Mouse (Mus musculus): ENCODE results near the gene Npas3. TPM values are rescaled to one million over a fixed set of nuclear protein-coding genes. Genes with fewer than 3 reads are reported as not detected.

Gene Npas3
- polyA plus RNA-seq, 1 experiment from 2014 or later = 32.7 TPM

GRCm38 (mm10) chr12:53852432-53852831 lies 604.0 kb downstream of the Npas3 start:
- H3K4me2 ChIP-seq (replicated peaks) = no peak overlapping the region
- no peaks in the 10 kb centered on the region for H3K27me3 ChIP-seq
- H3K36me3 ChIP-seq = no peaks in the 10 kb centered on the region
- no peak overlapping the region for H3K4me3 ChIP-seq (replicated peaks)
- H3K9me3 ChIP-seq = no peaks in the 10 kb centered on the region
- WGBS = 84% methylated on average over 2 of the region's 2 CpGs
- H3K27ac ChIP-seq = no peak overlapping the region
- H3K9ac ChIP-seq (replicated peaks) = no peak overlapping the region
- ATAC-seq = no peak
- peaks cover 6% of the 10 kb centered on the region; the same call in 1 of the 2 replicates for H3K4me1 ChIP-seq (replicated peaks)

GRCm38 (mm10) chr12:53860176-53860575 lies 611.7 kb downstream of the Npas3 start:
- Histone ChIP-seq H3K36me3 (no peaks in the 10 kb centered on the region), H3K4me3 (replicated peaks) (no peak overlapping the region), H3K4me1 (replicated peaks) (peaks cover 12% of the 10 kb centered on the region), H3K4me2 (replicated peaks) (no peak overlapping the region), H3K27ac (no peak overlapping the region), H3K9ac (replicated peaks) (no peak overlapping the region), H3K27me3 (no peaks in the 10 kb centered on the region), H3K9me3 (no peaks in the 10 kb centered on the region)
- ATAC-seq = no peak

GRCm38 (mm10) chr12:53862281-53862680 lies 613.8 kb downstream of the Npas3 start:
- Histone ChIP-seq H3K27me3 (no peaks in the 10 kb centered on the region), H3K4me2 (replicated peaks) (no peak overlapping the region), H3K9ac (replicated peaks) (no peak overlapping the region), H3K36me3 (no peaks in the 10 kb centered on the region), H3K4me1 (replicated peaks) (peaks cover 18% of the 10 kb centered on the region), H3K9me3 (no peaks in the 10 kb centered on the region), H3K27ac (no peak overlapping the region), H3K4me3 (replicated peaks) (no peak overlapping the region)
- 83% methylated on average over 6 of the region's 6 CpGs for WGBS
- ATAC-seq = no peak

GRCm38 (mm10) chr12:53864436-53865136 lies 616.1 kb downstream of the Npas3 start:
- 64% methylated on average over 5 of the region's 5 CpGs for WGBS
- Histone ChIP-seq H3K4me1 (replicated peaks) (peaks cover 31% of the 10 kb centered on the region), H3K9ac (replicated peaks) (no peak overlapping the region), H3K36me3 (no peaks in the 10 kb centered on the region), H3K9me3 (no peaks in the 10 kb centered on the region), H3K4me2 (replicated peaks) (no peak overlapping the region), H3K4me3 (replicated peaks) (no peak overlapping the region), H3K27me3 (no peaks in the 10 kb centered on the region), H3K27ac (no peak overlapping the region)
- no peak for ATAC-seq

GRCm38 (mm10) chr12:53865691-53866090 lies 617.2 kb downstream of the Npas3 start:
- H3K36me3 ChIP-seq = no peaks in the 10 kb centered on the region
- no peaks in the 10 kb centered on the region for H3K9me3 ChIP-seq
- no peak overlapping the region for H3K4me2 ChIP-seq (replicated peaks)
- H3K4me3 ChIP-seq (replicated peaks) = no peak overlapping the region
- H3K27me3 ChIP-seq = no peaks in the 10 kb centered on the region
- ATAC-seq = no peak
- H3K9ac ChIP-seq (replicated peaks) = no peak overlapping the region
- H3K27ac ChIP-seq = peak overlapping the region; percentile 20; the same call in 1 of the 2 replicates
- 41% methylated on average over 2 of the region's 2 CpGs for WGBS
- H3K4me1 ChIP-seq (replicated peaks) = peaks cover 31% of the 10 kb centered on the region

GRCm38 (mm10) chr12:53869981-53870380 lies 621.5 kb downstream of the Npas3 start:
- 72% methylated on average over 4 of the region's 4 CpGs for WGBS
- no peak for ATAC-seq
- Histone ChIP-seq H3K4me3 (replicated peaks) (no peak overlapping the region), H3K27me3 (no peaks in the 10 kb centered on the region), H3K4me2 (replicated peaks) (no peak overlapping the region), H3K9me3 (no peaks in the 10 kb centered on the region), H3K4me1 (replicated peaks) (peaks cover 21% of the 10 kb centered on the region), H3K27ac (no peak overlapping the region), H3K9ac (replicated peaks) (no peak overlapping the region), H3K36me3 (no peaks in the 10 kb centered on the region)

GRCm38 (mm10) chr12:53875226-53875625 lies 626.7 kb downstream of the Npas3 start:
- H3K9ac ChIP-seq (replicated peaks) = no peak overlapping the region
- H3K27me3 ChIP-seq = no peaks in the 10 kb centered on the region
- no peaks in the 10 kb centered on the region for H3K36me3 ChIP-seq
- ATAC-seq = no peak
- no peak overlapping the region for H3K4me2 ChIP-seq (replicated peaks)
- WGBS = 37% methylated on average over 3 of the region's 3 CpGs
- H3K4me3 ChIP-seq (replicated peaks) = no peak overlapping the region
- H3K27ac ChIP-seq = no peak overlapping the region
- H3K9me3 ChIP-seq = no peaks in the 10 kb centered on the region
- H3K4me1 ChIP-seq (replicated peaks) = no peaks in the 10 kb centered on the region

- Histone ChIP-seq H3K4me1 (replicated peaks) (peaks cover 1% of the 10 kb centered on the region; the same call in 1 of the 2 replicates), H3K4me2 (replicated peaks) (no peak overlapping the region), H3K36me3 (no peaks in the 10 kb centered on the region), H3K27ac (no peak overlapping the region), H3K9me3 (no peaks in the 10 kb centered on the region), H3K4me3 (replicated peaks) (no peak overlapping the region), H3K9ac (replicated peaks) (no peak overlapping the region), H3K27me3 (no peaks in the 10 kb centered on the region)
- 90% methylated on average over 5 of the region's 5 CpGs for WGBS
- ATAC-seq = no peak
These were observed 628.2 kb downstream of the Npas3 start for GRCm38 (mm10) chr12:53876693-53877092.

- Histone ChIP-seq H3K9me3 (no peaks in the 10 kb centered on the region), H3K36me3 (no peaks in the 10 kb centered on the region), H3K4me3 (replicated peaks) (no peak overlapping the region), H3K27ac (no peak overlapping the region), H3K4me1 (replicated peaks) (peaks cover 6% of the 10 kb centered on the region), H3K4me2 (replicated peaks) (no peak overlapping the region), H3K9ac (replicated peaks) (no peak overlapping the region), H3K27me3 (no peaks in the 10 kb centered on the region)
- WGBS = 57% methylated on average over 4 of the region's 4 CpGs
- ATAC-seq = peak; percentile 56; the same call in 1 of the 2 replicates
These were observed 633.2 kb downstream of the Npas3 start for GRCm38 (mm10) chr12:53881684-53882083.

- Histone ChIP-seq H3K4me1 (replicated peaks) (peaks cover 6% of the 10 kb centered on the region), H3K36me3 (no peaks in the 10 kb centered on the region), H3K9ac (replicated peaks) (no peak overlapping the region), H3K9me3 (no peaks in the 10 kb centered on the region; the same call in 1 of the 2 replicates), H3K4me2 (replicated peaks) (no peak overlapping the region), H3K4me3 (replicated peaks) (no peak overlapping the region), H3K27ac (no peak overlapping the region), H3K27me3 (no peaks in the 10 kb centered on the region)
- WGBS = 86% methylated on average over 8 of the region's 8 CpGs
- ATAC-seq = no peak
These were observed 634.4 kb downstream of the Npas3 start for GRCm38 (mm10) chr12:53882863-53883262.

- Histone ChIP-seq H3K4me2 (replicated peaks) (no peak overlapping the region), H3K27ac (no peak overlapping the region), H3K4me1 (replicated peaks) (0 out of 2 replicates have a peak, but pooled peaks cover 3% of the 10 kb centered on the region), H3K4me3 (replicated peaks) (no peak overlapping the region), H3K9ac (replicated peaks) (no peak overlapping the region), H3K27me3 (no peaks in the 10 kb centered on the region), H3K36me3 (no peaks in the 10 kb centered on the region), H3K9me3 (no peaks in the 10 kb centered on the region; the same call in 1 of the 2 replicates)
- no peak for ATAC-seq
- 67% methylated on average over 4 of the region's 4 CpGs for WGBS
These were observed 640.1 kb downstream of the Npas3 start for GRCm38 (mm10) chr12:53888624-53889023.

- no peaks in the 10 kb centered on the region for H3K9me3 ChIP-seq
- H3K36me3 ChIP-seq = no peaks in the 10 kb centered on the region
- 98% methylated on average over 5 of the region's 5 CpGs for WGBS
- H3K27me3 ChIP-seq = no peaks in the 10 kb centered on the region
- no peaks in the 10 kb centered on the region for H3K4me1 ChIP-seq (replicated peaks)
- no peak overlapping the region for H3K27ac ChIP-seq
- no peak for ATAC-seq
- no peak overlapping the region for H3K4me3 ChIP-seq (replicated peaks)
- H3K9ac ChIP-seq (replicated peaks) = no peak overlapping the region
- H3K4me2 ChIP-seq (replicated peaks) = no peak overlapping the region
These were observed 647.4 kb downstream of the Npas3 start for GRCm38 (mm10) chr12:53895909-53896308.

GRCm38 (mm10) chr12:53908761-53909160 lies 660.3 kb downstream of the Npas3 start:
- H3K27me3 ChIP-seq = no peaks in the 10 kb centered on the region
- no peaks in the 10 kb centered on the region for H3K9me3 ChIP-seq
- no peak overlapping the region for H3K27ac ChIP-seq
- H3K4me2 ChIP-seq (replicated peaks) = no peak overlapping the region
- WGBS = 83% methylated on average over 8 of the region's 8 CpGs
- ATAC-seq = no peak
- no peak overlapping the region for H3K9ac ChIP-seq (replicated peaks)
- peaks cover 34% of the 10 kb centered on the region; the same call in 1 of the 2 replicates for H3K4me1 ChIP-seq (replicated peaks)
- H3K4me3 ChIP-seq (replicated peaks) = no peak overlapping the region
- H3K36me3 ChIP-seq = no peaks in the 10 kb centered on the region

All from midbrain, embryonic 13.5 days (tissue).